Mouse (Mus musculus): ENCODE measurements around the gene St5. TPM values are rescaled to one million over a fixed set of nuclear protein-coding genes. Genes with fewer than 3 reads are reported as not detected.

St5 gene
- 25.7 and 35.8 TPM in 2 replicates for polyA plus RNA-seq (2014; fragmentation: Nextera tagmentation; extraction: Ambion mirVana)

DNA sequence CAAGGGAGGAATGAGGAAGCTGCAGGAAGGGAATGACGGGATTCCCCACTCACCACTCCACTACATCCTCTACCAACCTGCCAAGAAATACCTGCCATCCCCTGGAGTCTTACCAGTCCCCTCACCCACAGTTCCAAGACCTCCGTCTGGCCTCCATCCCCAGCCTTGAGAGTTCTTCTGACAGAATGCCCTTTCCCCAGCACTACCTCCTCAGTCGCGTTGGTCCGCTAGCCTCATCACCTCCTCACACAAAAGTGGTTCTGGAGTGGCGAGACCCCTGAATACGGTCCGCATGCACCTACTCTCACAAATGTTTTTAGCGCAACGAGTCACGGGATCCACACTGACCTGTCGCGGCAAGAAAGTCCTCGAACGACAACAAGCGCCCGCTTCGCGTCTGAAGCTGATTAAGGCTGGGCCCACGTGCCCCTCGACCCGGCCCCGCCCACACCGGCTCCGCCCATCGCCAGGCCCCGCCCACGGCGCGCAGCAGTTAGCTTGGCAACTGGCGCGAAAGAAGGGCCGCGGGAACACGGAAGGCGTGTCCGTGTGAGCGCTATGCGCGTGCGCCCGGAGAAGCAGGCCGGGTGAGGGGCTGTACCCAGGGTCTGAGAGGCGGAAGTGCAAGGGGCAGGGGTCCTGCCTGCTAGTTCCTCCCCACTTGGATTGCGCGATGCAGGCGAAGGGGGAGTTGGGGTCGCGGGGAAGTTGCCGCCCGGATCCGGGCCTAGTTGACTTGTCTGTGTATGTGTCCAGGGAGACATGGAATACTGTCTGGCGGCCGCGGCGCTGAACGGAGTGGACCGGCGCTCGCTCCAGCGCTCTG lies at the start of gene St5, which contains the start of gene Akip1:
Gene St5 (minus strand): TSS at position 416 of the 826 bp plus-strand sequence.
Gene Akip1 (plus strand): TSS at position 501 of the 826 bp plus-strand sequence.
- H3K4me2 ChIP-seq (replicated peaks; ENCODE audit: low read depth, low read length): peak within 1 kb of the TSS; percentile 77
- H3K9ac ChIP-seq (ENCODE audit: low read depth, low read length): peak within 1 kb of the TSS; percentile 63
- ATAC-seq (ENCODE audit: low FRiP score, low TSS enrichment): peak; percentile 97
- peak within 1 kb of the TSS; percentile 59 for H3K4me3 ChIP-seq (ENCODE audit: low read length)
- peaks cover 8% of the 10 kb centered on the region for H3K4me1 ChIP-seq (ENCODE audit: control insufficient read depth, insufficient read depth, low read length)
- peaks cover 3% of the 10 kb centered on the region; the same call in 1 of the 2 replicates for H3K9me3 ChIP-seq (ENCODE audit: control insufficient read depth, low read length)
- H3K27me3 ChIP-seq (ENCODE audit: control insufficient read depth, insufficient read depth, low read length): no peaks in the 10 kb centered on the region
- no peaks in the 10 kb centered on the region; the same call in 1 of the 2 replicates for H3K36me3 ChIP-seq (ENCODE audit: control insufficient read depth, insufficient read depth, low read length)
- H3K27ac ChIP-seq (ENCODE audit: low read depth, low read length): peak within 1 kb of the TSS; percentile 39; the same call in 1 of the 2 replicates
- under 1% methylated on average over 61 of the region's 61 CpGs for WGBS

- H3K27me3 ChIP-seq (ENCODE audit: control insufficient read depth, insufficient read depth, low read length): no peaks in the 10 kb centered on the region
- peak within 1 kb of the TSS; percentile 88 for H3K4me2 ChIP-seq (replicated peaks; ENCODE audit: low read depth, low read length)
- peak within 1 kb of the TSS; percentile 48 for H3K27ac ChIP-seq (ENCODE audit: low read depth, low read length)
- 0 out of 2 replicates have a peak, but pooled peaks cover 2% of the 10 kb centered on the region for H3K36me3 ChIP-seq (ENCODE audit: control insufficient read depth, insufficient read depth, low read length)
- peak within 1 kb of the TSS; percentile 79 for H3K9ac ChIP-seq (ENCODE audit: low read depth, low read length)
- H3K4me1 ChIP-seq (ENCODE audit: control insufficient read depth, insufficient read depth, low read length): peaks cover 4% of the 10 kb centered on the region; the same call in 1 of the 2 replicates
- ATAC-seq (ENCODE audit: low FRiP score, low TSS enrichment): peak; percentile 90
- no peaks in the 10 kb centered on the region for H3K9me3 ChIP-seq (ENCODE audit: control insufficient read depth, low read length)
- H3K4me3 ChIP-seq (ENCODE audit: low read length): peak within 1 kb of the TSS; percentile 60
- WGBS: under 1% methylated on average over 58 of the region's 74 CpGs
Observed at GRCm38 (mm10) chr7:109752008-109752925, 48.9 kb upstream of the St5 start, which contains the start of gene Tmem9b. Tmem9b (minus strand) TSS chr7:109752875.

- Histone ChIP-seq H3K4me3 (ENCODE audit: low read length) (peak overlapping the region; percentile 60), H3K4me2 (replicated peaks; ENCODE audit: low read depth, low read length) (peak overlapping the region; percentile 88), H3K27ac (ENCODE audit: low read depth, low read length) (no peak overlapping the region; the same call in 1 of the 2 replicates), H3K9ac (ENCODE audit: low read depth, low read length) (peak overlapping the region; percentile 79), H3K36me3 (ENCODE audit: control insufficient read depth, insufficient read depth, low read length) (0 out of 2 replicates have a peak, but pooled peaks cover 2% of the 10 kb centered on the region), H3K4me1 (ENCODE audit: control insufficient read depth, insufficient read depth, low read length) (peaks cover 4% of the 10 kb centered on the region; the same call in 1 of the 2 replicates), H3K27me3 (ENCODE audit: control insufficient read depth, insufficient read depth, low read length) (no peaks in the 10 kb centered on the region), H3K9me3 (ENCODE audit: control insufficient read depth, low read length) (no peaks in the 10 kb centered on the region)
- WGBS: 5% methylated on average over 13 of the region's 13 CpGs
- peak; percentile 26; the same call in 1 of the 2 replicates for ATAC-seq (ENCODE audit: low FRiP score, low TSS enrichment)
Observed at GRCm38 (mm10) chr7:109751427-109752007, 48.1 kb upstream of the St5 start.

- no peak overlapping the region for H3K27ac ChIP-seq (ENCODE audit: low read depth, low read length)
Observed at GRCm38 (mm10) chr7:109747747-109748146, 44.3 kb upstream of the St5 start.

DNA sequence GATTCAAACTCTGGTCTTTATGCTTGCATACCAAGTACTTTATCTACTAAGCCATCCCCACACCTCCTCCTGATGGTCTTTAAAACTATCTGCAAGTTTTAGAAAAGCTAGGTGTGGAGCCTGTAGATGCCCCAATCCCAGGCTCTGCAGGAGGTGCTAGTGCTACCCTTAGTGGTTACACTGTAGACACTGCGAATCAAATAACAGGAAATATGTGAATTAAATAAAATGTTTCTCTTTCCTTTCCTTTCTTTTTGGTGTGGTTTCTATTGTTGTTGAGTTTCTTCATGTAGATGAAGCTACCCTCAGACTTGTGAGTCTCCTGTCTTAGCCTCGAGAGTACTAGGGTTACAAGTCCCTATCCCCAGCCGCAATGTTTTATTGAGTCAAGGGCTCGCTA lies 38.3 kb upstream of the St5 start:
- Histone ChIP-seq H3K27me3 (ENCODE audit: control insufficient read depth, insufficient read depth, low read length) (no peaks in the 10 kb centered on the region), H3K9ac (ENCODE audit: low read depth, low read length) (no peak overlapping the region), H3K4me1 (ENCODE audit: control insufficient read depth, insufficient read depth, low read length) (no peaks in the 10 kb centered on the region), H3K36me3 (ENCODE audit: control insufficient read depth, insufficient read depth, low read length) (peaks cover 11% of the 10 kb centered on the region; the same call in 1 of the 2 replicates), H3K4me2 (replicated peaks; ENCODE audit: low read depth, low read length) (no peak overlapping the region), H3K27ac (ENCODE audit: low read depth, low read length) (no peak overlapping the region), H3K9me3 (ENCODE audit: control insufficient read depth, low read length) (no peaks in the 10 kb centered on the region), H3K4me3 (ENCODE audit: low read length) (no peak overlapping the region)
- ATAC-seq (ENCODE audit: low FRiP score, low TSS enrichment): no peak
- 85% methylated on average over 4 of the region's 4 CpGs for WGBS

More at GRCm38 (mm10) chr7:109747747-109748146, 44.3 kb upstream of the St5 start:
- no peaks in the 10 kb centered on the region for H3K9me3 ChIP-seq (ENCODE audit: control insufficient read depth, low read length)
- 53% methylated on average over 1 of the region's 1 CpGs for WGBS
- peaks cover 13% of the 10 kb centered on the region; the same call in 1 of the 2 replicates for H3K36me3 ChIP-seq (ENCODE audit: control insufficient read depth, insufficient read depth, low read length)
- no peak overlapping the region for H3K9ac ChIP-seq (ENCODE audit: low read depth, low read length)
- H3K4me2 ChIP-seq (replicated peaks; ENCODE audit: low read depth, low read length): no peak overlapping the region
- H3K4me1 ChIP-seq (ENCODE audit: control insufficient read depth, insufficient read depth, low read length): no peaks in the 10 kb centered on the region
- no peak overlapping the region for H3K4me3 ChIP-seq (ENCODE audit: low read length)
- no peak for ATAC-seq (ENCODE audit: low FRiP score, low TSS enrichment)
- H3K27me3 ChIP-seq (ENCODE audit: control insufficient read depth, insufficient read depth, low read length): no peaks in the 10 kb centered on the region

- Histone ChIP-seq H3K36me3 (ENCODE audit: control insufficient read depth, insufficient read depth, low read length) (peaks cover 16% of the 10 kb centered on the region; the same call in 1 of the 2 replicates), H3K27me3 (ENCODE audit: control insufficient read depth, insufficient read depth, low read length) (no peaks in the 10 kb centered on the region), H3K4me3 (ENCODE audit: low read length) (no peak overlapping the region), H3K9me3 (ENCODE audit: control insufficient read depth, low read length) (no peaks in the 10 kb centered on the region), H3K9ac (ENCODE audit: low read depth, low read length) (no peak overlapping the region), H3K27ac (ENCODE audit: low read depth, low read length) (no peak overlapping the region), H3K4me1 (ENCODE audit: control insufficient read depth, insufficient read depth, low read length) (no peaks in the 10 kb centered on the region), H3K4me2 (replicated peaks; ENCODE audit: low read depth, low read length) (no peak overlapping the region)
- 91% methylated on average over 1 of the region's 1 CpGs for WGBS
- ATAC-seq (ENCODE audit: low FRiP score, low TSS enrichment): no peak
Observed at GRCm38 (mm10) chr7:109741060-109741459, 37.7 kb upstream of the St5 start.

DNA sequence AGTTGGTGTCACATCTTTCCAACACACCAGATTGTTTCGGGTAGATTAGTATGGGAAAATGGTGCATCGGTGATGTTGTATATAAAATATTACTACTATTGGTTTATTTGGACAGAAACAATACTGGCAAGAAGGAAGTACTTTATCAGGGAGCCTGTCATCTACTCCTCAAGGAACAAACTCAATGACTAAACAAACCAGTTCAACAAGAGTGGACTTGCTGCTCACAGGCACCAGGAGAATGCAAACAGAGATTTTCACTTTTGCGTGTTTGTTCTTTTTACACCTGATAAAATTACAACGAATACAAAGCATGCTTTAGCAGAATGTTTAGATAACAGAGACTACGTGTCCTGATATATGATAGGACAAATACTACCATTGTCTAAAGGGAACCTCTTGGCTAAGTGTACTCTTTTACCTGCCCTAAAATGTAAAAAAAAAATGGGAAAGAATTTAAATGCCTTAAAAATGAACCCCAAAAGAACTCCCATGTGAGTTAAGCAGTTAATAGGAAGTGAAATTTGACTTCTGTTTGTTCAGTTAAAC lies 36.5 kb upstream of the St5 start:
- Histone ChIP-seq H3K27me3 (ENCODE audit: control insufficient read depth, insufficient read depth, low read length) (no peaks in the 10 kb centered on the region), H3K36me3 (ENCODE audit: control insufficient read depth, insufficient read depth, low read length) (peaks cover 19% of the 10 kb centered on the region; the same call in 1 of the 2 replicates), H3K9me3 (ENCODE audit: control insufficient read depth, low read length) (no peaks in the 10 kb centered on the region), H3K27ac (ENCODE audit: low read depth, low read length) (no peak overlapping the region), H3K9ac (ENCODE audit: low read depth, low read length) (no peak overlapping the region), H3K4me3 (ENCODE audit: low read length) (no peak overlapping the region), H3K4me1 (ENCODE audit: control insufficient read depth, insufficient read depth, low read length) (no peaks in the 10 kb centered on the region), H3K4me2 (replicated peaks; ENCODE audit: low read depth, low read length) (no peak overlapping the region)
- ATAC-seq (ENCODE audit: low FRiP score, low TSS enrichment): no peak
- WGBS: 70% methylated on average over 5 of the region's 5 CpGs

DNA sequence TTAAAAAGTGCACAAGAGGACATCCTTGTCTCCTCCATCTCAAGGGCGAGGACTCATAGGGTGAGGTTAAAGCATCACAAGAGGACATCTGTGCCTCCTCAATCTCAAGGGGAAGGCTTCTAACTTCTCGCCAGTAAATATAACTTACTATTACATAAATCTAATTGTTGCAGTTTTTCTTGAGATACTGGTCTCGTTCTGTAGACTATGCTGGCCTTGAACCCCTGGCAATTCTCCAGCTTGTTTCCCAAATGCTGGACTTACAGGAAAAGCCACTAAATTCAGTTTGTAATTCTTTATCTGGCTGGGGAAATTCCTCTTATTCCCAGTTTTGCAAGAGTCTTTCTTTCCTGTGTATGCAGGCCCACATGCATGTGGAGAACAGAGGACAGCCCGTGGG lies 31.4 kb upstream of the St5 start:
- H3K27ac ChIP-seq (ENCODE audit: low read depth, low read length): no peak overlapping the region
- H3K36me3 ChIP-seq (ENCODE audit: control insufficient read depth, insufficient read depth, low read length): peaks cover 13% of the 10 kb centered on the region; the same call in 1 of the 2 replicates
- H3K9me3 ChIP-seq (ENCODE audit: control insufficient read depth, low read length): no peaks in the 10 kb centered on the region
- no peaks in the 10 kb centered on the region for H3K4me1 ChIP-seq (ENCODE audit: control insufficient read depth, insufficient read depth, low read length)
- WGBS: 72% methylated on average over 4 of the region's 4 CpGs
- H3K27me3 ChIP-seq (ENCODE audit: control insufficient read depth, insufficient read depth, low read length): no peaks in the 10 kb centered on the region
- H3K4me3 ChIP-seq (ENCODE audit: low read length): no peak overlapping the region
- H3K4me2 ChIP-seq (replicated peaks; ENCODE audit: low read depth, low read length): no peak overlapping the region
- no peak overlapping the region for H3K9ac ChIP-seq (ENCODE audit: low read depth, low read length)
- ATAC-seq (ENCODE audit: low FRiP score, low TSS enrichment): no peak

Measured in kidney, embryonic 14.5 days (tissue).